Mouse (Mus musculus) myocyte (in vitro differentiated cells): ENCODE measurements around the gene Dgkg. TPM values are rescaled to one million over a fixed set of nuclear protein-coding genes. Genes with fewer than 3 reads are reported as not detected.

ENCODE experiments used
- H3K27me3 ChIP-seq: one replicate; pipeline ENCODE4 v1.6.1; 2011; ENCODE audit not compliant: control insufficient read depth, insufficient read depth, insufficient read length
- H3K36me3 ChIP-seq: one replicate; pipeline ENCODE4 v1.6.1; 2011; ENCODE audit not compliant: control insufficient read depth, insufficient read depth
- H3K4me2 ChIP-seq: one replicate; pipeline ENCODE4 v1.6.1; 2011; ENCODE audit warnings: low read depth, control low read depth
- H3K4me3 ChIP-seq: one replicate; pipeline ENCODE4 v1.5.1; 2011; ENCODE audit warnings: mild to moderate bottlenecking, control low read depth, moderate library complexity
- H3K79me2 ChIP-seq: one replicate; pipeline ENCODE4 v1.6.1; 2011; ENCODE audit not compliant: control insufficient read depth, insufficient read depth
- H3ac ChIP-seq: one replicate; pipeline ENCODE4 v1.6.1; 2011; ENCODE audit not compliant: control insufficient read depth, insufficient read length
- CEBPB ChIP-seq: IDR thresholded peaks from 2 replicates; pipeline ENCODE4 v1.6.1; 2011; ENCODE audit warnings: mild to moderate bottlenecking, moderate library complexity; ENCODE audit not compliant: poor library complexity, insufficient read depth, severe bottlenecking
- E2F4 ChIP-seq: IDR thresholded peaks from one replicate; pipeline ENCODE4 v1.6.1; 2011; ENCODE audit warnings: mild to moderate bottlenecking, control low read depth, moderate library complexity; ENCODE audit not compliant: insufficient read depth
- MAX ChIP-seq: IDR thresholded peaks from one replicate; pipeline ENCODE4 v1.6.1; 2011; ENCODE audit warnings: low read depth, mild to moderate bottlenecking, control low read depth
- MYOD1 ChIP-seq, 3 experiments: IDR thresholded peaks; one replicate each; pipeline ENCODE4 v1.6.1; 2011; ENCODE audit warnings: control low read depth in 2 of 3, low read depth in 2 of 3, mild to moderate bottlenecking in 2 of 3, moderate library complexity in 1 of 3; ENCODE audit not compliant: insufficient read length in 2 of 3, control insufficient read depth in 1 of 3
- MYOG ChIP-seq, 3 experiments: IDR thresholded peaks; one replicate each; pipeline ENCODE4 v1.6.1; 2011; ENCODE audit warnings: control low read depth in 2 of 3, low read depth in 2 of 3, mild to moderate bottlenecking in 2 of 3; ENCODE audit not compliant: insufficient read length in 2 of 3, control insufficient read depth in 1 of 3, insufficient read depth in 1 of 3
- POLR2A ChIP-seq: IDR thresholded peaks from one replicate; pipeline ENCODE4 v1.6.1; 2011; ENCODE audit warnings: low read depth, mild to moderate bottlenecking, control low read depth, moderate library complexity; ENCODE audit not compliant: insufficient read length
- POLR2AphosphoS2 ChIP-seq: IDR thresholded peaks from one replicate; pipeline ENCODE4 v1.6.1; 2011; ENCODE audit warnings: low read depth, control low read depth; ENCODE audit not compliant: insufficient read length
- REST ChIP-seq: IDR thresholded peaks from one replicate; pipeline ENCODE4 v1.6.1; 2011; ENCODE audit warnings: mild to moderate bottlenecking, control low read depth, moderate library complexity; ENCODE audit not compliant: insufficient read depth, insufficient read length
- SRF ChIP-seq: IDR thresholded peaks from one replicate; pipeline ENCODE4 v1.6.1; 2011; ENCODE audit warnings: low read depth; ENCODE audit not compliant: control insufficient read depth, insufficient read length
- TCF12 ChIP-seq: IDR thresholded peaks from one replicate; pipeline ENCODE4 v1.6.1; 2011; ENCODE audit warnings: mild to moderate bottlenecking, control low read depth; ENCODE audit not compliant: poor library complexity, insufficient read depth, severe bottlenecking
- TCF3 ChIP-seq: IDR thresholded peaks from one replicate; pipeline ENCODE4 v1.6.1; 2011; ENCODE audit warnings: low read depth, control low read depth; ENCODE audit not compliant: insufficient read length
- USF1 ChIP-seq: IDR thresholded peaks from one replicate; pipeline ENCODE4 v1.6.1; 2011; ENCODE audit warnings: low read depth, mild to moderate bottlenecking, control low read depth, moderate library complexity
- polyA plus RNA-seq: library from polyadenylated mRNA; unstranded; fragments of >200 nt; fragmentation: generic; extraction: Trizol; gene quantifications from one replicate; pipeline ENCODE4 v1.2.1, GENCODE M21; 2012; ENCODE audit warnings: missing spikeins

Gene Dgkg
- 0.01 TPM for polyA plus RNA-seq

- Histone ChIP-seq H3ac (no peak within 1 kb of the TSS), H3K27me3 (peaks cover 12% of the 10 kb centered on the region), H3K79me2 (no peaks in the 10 kb centered on the region), H3K4me2 (no peak within 1 kb of the TSS), H3K36me3 (no peaks in the 10 kb centered on the region), H3K4me3 (no peak within 1 kb of the TSS)
- TF ChIP-seq MYOG (IDR thresholded peaks at IDR 0.05; ENCODE audit: control insufficient read depth in 1 of 3, insufficient read depth in 1 of 3, insufficient read length in 2 of 3, low read depth in 2 of 3): no peak
- no peak for TF ChIP-seq TCF3
- no peak for TF ChIP-seq E2F4
- TF ChIP-seq SRF: no peak
- TF ChIP-seq USF1: no peak
- no peak for TF ChIP-seq MYOD1 (IDR thresholded peaks at IDR 0.05; ENCODE audit: control insufficient read depth in 1 of 3, insufficient read length in 2 of 3, low read depth in 2 of 3)
- TF ChIP-seq TCF12: no peak
- TF ChIP-seq REST: no peak
- no peak for TF ChIP-seq CEBPB
- no peak for TF ChIP-seq POLR2A
- no peak for TF ChIP-seq POLR2AphosphoS2
- TF ChIP-seq MAX: no peak
These were observed at the start of gene Dgkg for GRCm38 (mm10) chr16:22656533-22657444. Gene Dgkg (minus strand): TSS chr16:22657221.

GRCm38 (mm10) chr16:22704946-22705345, 47.9 kb upstream of the Dgkg start:
- H3K4me2 ChIP-seq: no peak overlapping the region

GRCm38 (mm10) chr16:22704136-22704535, 47.1 kb upstream of the Dgkg start:
- H3ac ChIP-seq: no peak overlapping the region
- H3K36me3 ChIP-seq: no peaks in the 10 kb centered on the region
- H3K27me3 ChIP-seq: peaks cover 6% of the 10 kb centered on the region
- no peak overlapping the region for H3K4me3 ChIP-seq
- H3K79me2 ChIP-seq: no peaks in the 10 kb centered on the region
- TF ChIP-seq E2F4 (no peak), CEBPB (no peak), REST (no peak), MYOG (IDR thresholded peaks at IDR 0.05; ENCODE audit: control insufficient read depth in 1 of 3, insufficient read depth in 1 of 3, insufficient read length in 2 of 3, low read depth in 2 of 3) (no peak), SRF (no peak), TCF12 (no peak), MYOD1 (IDR thresholded peaks at IDR 0.05; ENCODE audit: control insufficient read depth in 1 of 3, insufficient read length in 2 of 3, low read depth in 2 of 3) (no peak), POLR2AphosphoS2 (no peak), USF1 (no peak), MAX (no peak), TCF3 (no peak)
- H3K4me2 ChIP-seq: no peak overlapping the region

More at GRCm38 (mm10) chr16:22704946-22705345, 47.9 kb upstream of the Dgkg start:
- no peak for TF ChIP-seq TCF12
- no peak for TF ChIP-seq SRF
- no peak for TF ChIP-seq MAX
- TF ChIP-seq POLR2A: no peak
- TF ChIP-seq POLR2AphosphoS2: no peak
- TF ChIP-seq E2F4: no peak
- no peak for TF ChIP-seq MYOG (IDR thresholded peaks at IDR 0.05; ENCODE audit: control insufficient read depth in 1 of 3, insufficient read depth in 1 of 3, insufficient read length in 2 of 3, low read depth in 2 of 3)
- TF ChIP-seq USF1: no peak
- no peak overlapping the region for H3ac ChIP-seq
- no peaks in the 10 kb centered on the region for H3K79me2 ChIP-seq
- H3K36me3 ChIP-seq: no peaks in the 10 kb centered on the region
- H3K4me3 ChIP-seq: no peak overlapping the region
- peaks cover 6% of the 10 kb centered on the region for H3K27me3 ChIP-seq

GRCm38 (mm10) chr16:22698846-22699760, 42.1 kb upstream of the Dgkg start:
- peaks cover 6% of the 10 kb centered on the region for H3K27me3 ChIP-seq
- H3K79me2 ChIP-seq: no peaks in the 10 kb centered on the region
- H3K4me2 ChIP-seq: no peak overlapping the region
- H3ac ChIP-seq: no peak overlapping the region
- no peak for TF ChIP-seq SRF
- no peak for TF ChIP-seq REST
- no peak for TF ChIP-seq MYOD1 (IDR thresholded peaks at IDR 0.05; ENCODE audit: control insufficient read depth in 1 of 3, insufficient read length in 2 of 3, low read depth in 2 of 3)
- TF ChIP-seq CEBPB: no peak
- TF ChIP-seq TCF3: no peak
- no peak for TF ChIP-seq MAX
- TF ChIP-seq MYOG (IDR thresholded peaks at IDR 0.05; ENCODE audit: control insufficient read depth in 1 of 3, insufficient read depth in 1 of 3, insufficient read length in 2 of 3, low read depth in 2 of 3): no peak
- no peak overlapping the region for H3K4me3 ChIP-seq
- no peaks in the 10 kb centered on the region for H3K36me3 ChIP-seq

GRCm38 (mm10) chr16:22698101-22698500, 41.1 kb upstream of the Dgkg start:
- Histone ChIP-seq H3K4me2 (no peak overlapping the region), H3K36me3 (no peaks in the 10 kb centered on the region), H3K79me2 (no peaks in the 10 kb centered on the region), H3ac (no peak overlapping the region), H3K4me3 (no peak overlapping the region), H3K27me3 (peaks cover 6% of the 10 kb centered on the region)
- TF ChIP-seq TCF12 (no peak), POLR2AphosphoS2 (no peak), E2F4 (no peak), SRF (no peak), CEBPB (no peak), POLR2A (no peak), USF1 (no peak), REST (no peak), MYOG (IDR thresholded peaks at IDR 0.05; ENCODE audit: control insufficient read depth in 1 of 3, insufficient read depth in 1 of 3, insufficient read length in 2 of 3, low read depth in 2 of 3) (no peak), MYOD1 (IDR thresholded peaks at IDR 0.05; ENCODE audit: control insufficient read depth in 1 of 3, insufficient read length in 2 of 3, low read depth in 2 of 3) (no peak), TCF3 (no peak), MAX (no peak)
